Mouse (Mus musculus): ENCODE measurements around the gene Hoxb8. TPM values are rescaled to one million over a fixed set of nuclear protein-coding genes. Genes with fewer than 3 reads are reported as not detected.

Gene Hoxb8
- polyA plus RNA-seq, 1 experiment, result 0.05 TPM

GRCm38 (mm10) chr11:96251480-96252031 is 30.1 kb upstream of the Hoxb8 start:
- Histone ChIP-seq H3ac (ENCODE audit: control insufficient read depth, insufficient read length) (no peak overlapping the region), H3K79me2 (ENCODE audit: control insufficient read depth, insufficient read depth) (no peaks in the 10 kb centered on the region), H3K27me3 (ENCODE audit: control insufficient read depth, insufficient read depth, insufficient read length) (peaks cover 69% of the 10 kb centered on the region), H3K4me3 (no peak overlapping the region), H3K4me2 (ENCODE audit: low read depth) (no peak overlapping the region), H3K36me3 (ENCODE audit: control insufficient read depth, insufficient read depth) (no peaks in the 10 kb centered on the region)
- TF ChIP-seq USF1 (IDR thresholded peaks at IDR 0.05; ENCODE audit: low read depth), result no peak
- TF ChIP-seq E2F4 (IDR thresholded peaks at IDR 0.05; ENCODE audit: insufficient read depth), result no peak
- TF ChIP-seq SRF (IDR thresholded peaks at IDR 0.05; ENCODE audit: control insufficient read depth, insufficient read length, low read depth), result no peak
- TF ChIP-seq MYOD1 (IDR thresholded peaks at IDR 0.05; ENCODE audit: control insufficient read depth in 1 of 3, insufficient read length in 2 of 3, low read depth in 2 of 3), result no peak
- no peak for TF ChIP-seq TCF3 (IDR thresholded peaks at IDR 0.05; ENCODE audit: insufficient read length, low read depth)
- no peak for TF ChIP-seq MAX (IDR thresholded peaks at IDR 0.05; ENCODE audit: low read depth)
- no peak for TF ChIP-seq TCF12 (IDR thresholded peaks at IDR 0.05; ENCODE audit: insufficient read depth, poor library complexity, severe bottlenecking)
- TF ChIP-seq POLR2AphosphoS2 (IDR thresholded peaks at IDR 0.05; ENCODE audit: insufficient read length, low read depth), result no peak
- TF ChIP-seq CEBPB (IDR thresholded peaks at IDR 0.05; ENCODE audit: insufficient read depth, poor library complexity, severe bottlenecking), result no peak

DNA sequence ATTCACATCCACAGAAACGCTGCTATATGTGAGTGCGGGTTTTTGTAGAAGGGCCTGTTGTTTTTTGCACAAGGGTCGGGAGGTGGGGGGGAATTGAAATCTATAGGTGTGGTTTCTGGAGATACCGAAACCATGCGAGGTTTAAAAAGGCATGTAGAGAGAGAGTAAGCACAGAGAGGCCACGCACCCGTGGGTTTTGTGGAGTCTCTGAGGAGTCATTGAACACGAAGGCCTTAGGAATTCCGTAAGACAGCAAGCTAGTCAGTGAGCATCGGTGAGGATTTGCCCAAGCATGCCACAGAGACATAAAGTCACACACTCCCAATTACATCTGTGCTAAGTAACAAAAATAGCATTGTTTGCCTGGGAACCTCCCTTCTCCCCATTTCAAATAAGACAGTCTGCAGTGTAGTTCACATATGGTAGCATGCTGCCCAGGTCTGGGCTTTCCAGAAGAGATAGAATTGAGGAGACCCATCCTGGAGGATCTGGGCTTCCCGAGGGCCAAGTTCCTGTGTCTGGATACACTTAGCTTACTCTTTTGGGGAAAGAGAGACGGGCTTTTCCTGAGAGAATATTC is 29.1 kb upstream of the Hoxb8 start:
- Histone ChIP-seq H3K4me3 (no peak overlapping the region), H3K79me2 (ENCODE audit: control insufficient read depth, insufficient read depth) (no peaks in the 10 kb centered on the region), H3K27me3 (ENCODE audit: control insufficient read depth, insufficient read depth, insufficient read length) (peaks cover 79% of the 10 kb centered on the region), H3K4me2 (ENCODE audit: low read depth) (no peak overlapping the region), H3K36me3 (ENCODE audit: control insufficient read depth, insufficient read depth) (no peaks in the 10 kb centered on the region), H3ac (ENCODE audit: control insufficient read depth, insufficient read length) (no peak overlapping the region)
- no peak for TF ChIP-seq MAX (IDR thresholded peaks at IDR 0.05; ENCODE audit: low read depth)
- no peak for TF ChIP-seq POLR2A (IDR thresholded peaks at IDR 0.05; ENCODE audit: insufficient read length, low read depth)
- TF ChIP-seq REST (IDR thresholded peaks at IDR 0.05; ENCODE audit: insufficient read depth, insufficient read length), result no peak
- TF ChIP-seq MYOG (IDR thresholded peaks at IDR 0.05; ENCODE audit: control insufficient read depth in 1 of 3, insufficient read depth in 1 of 3, insufficient read length in 2 of 3, low read depth in 2 of 3), result no peak
- no peak for TF ChIP-seq POLR2AphosphoS2 (IDR thresholded peaks at IDR 0.05; ENCODE audit: insufficient read length, low read depth)
- TF ChIP-seq SRF (IDR thresholded peaks at IDR 0.05; ENCODE audit: control insufficient read depth, insufficient read length, low read depth), result no peak
- no peak for TF ChIP-seq E2F4 (IDR thresholded peaks at IDR 0.05; ENCODE audit: insufficient read depth)
- TF ChIP-seq MYOD1 (IDR thresholded peaks at IDR 0.05; ENCODE audit: control insufficient read depth in 1 of 3, insufficient read length in 2 of 3, low read depth in 2 of 3), result no peak
- no peak for TF ChIP-seq TCF12 (IDR thresholded peaks at IDR 0.05; ENCODE audit: insufficient read depth, poor library complexity, severe bottlenecking)
- TF ChIP-seq USF1 (IDR thresholded peaks at IDR 0.05; ENCODE audit: low read depth), result no peak
- no peak for TF ChIP-seq TCF3 (IDR thresholded peaks at IDR 0.05; ENCODE audit: insufficient read length, low read depth)
- TF ChIP-seq CEBPB (IDR thresholded peaks at IDR 0.05; ENCODE audit: insufficient read depth, poor library complexity, severe bottlenecking), result no peak

DNA sequence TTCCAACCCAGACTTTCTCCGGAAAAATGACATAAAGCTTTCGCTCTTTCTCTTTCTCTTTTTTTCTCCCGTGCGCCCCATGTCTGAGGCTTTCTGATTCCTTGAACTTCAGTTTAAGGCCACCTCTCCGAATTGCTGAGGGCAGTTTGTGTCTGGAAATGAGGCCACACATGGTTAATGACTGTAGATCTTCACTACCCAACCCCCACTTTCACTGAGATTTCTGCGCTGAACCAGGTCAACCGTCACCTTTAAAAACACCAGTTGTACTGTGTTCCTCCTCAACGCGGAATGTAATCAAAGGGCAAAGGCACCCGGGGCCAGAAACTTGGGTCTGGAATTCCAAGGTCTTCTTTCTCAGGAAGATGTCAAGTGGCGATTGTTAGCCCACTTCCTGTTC is 27.5 kb upstream of the Hoxb8 start:
- peaks cover 79% of the 10 kb centered on the region for H3K27me3 ChIP-seq (ENCODE audit: control insufficient read depth, insufficient read depth, insufficient read length)
- H3K79me2 ChIP-seq (ENCODE audit: control insufficient read depth, insufficient read depth), result no peaks in the 10 kb centered on the region
- no peak overlapping the region for H3K4me3 ChIP-seq
- no peaks in the 10 kb centered on the region for H3K36me3 ChIP-seq (ENCODE audit: control insufficient read depth, insufficient read depth)
- H3ac ChIP-seq (ENCODE audit: control insufficient read depth, insufficient read length), result no peak overlapping the region
- no peak overlapping the region for H3K4me2 ChIP-seq (ENCODE audit: low read depth)
- TF ChIP-seq MYOG (IDR thresholded peaks at IDR 0.05; ENCODE audit: control insufficient read depth in 1 of 3, insufficient read depth in 1 of 3, insufficient read length in 2 of 3, low read depth in 2 of 3) (no peak), E2F4 (IDR thresholded peaks at IDR 0.05; ENCODE audit: insufficient read depth) (no peak), TCF12 (IDR thresholded peaks at IDR 0.05; ENCODE audit: insufficient read depth, poor library complexity, severe bottlenecking) (no peak), USF1 (IDR thresholded peaks at IDR 0.05; ENCODE audit: low read depth) (no peak), POLR2A (IDR thresholded peaks at IDR 0.05; ENCODE audit: insufficient read length, low read depth) (no peak), SRF (IDR thresholded peaks at IDR 0.05; ENCODE audit: control insufficient read depth, insufficient read length, low read depth) (no peak), CEBPB (IDR thresholded peaks at IDR 0.05; ENCODE audit: insufficient read depth, poor library complexity, severe bottlenecking) (no peak)

GRCm38 (mm10) chr11:96255111-96255995 is 26.4 kb upstream of the Hoxb8 start:
- H3K36me3 ChIP-seq (ENCODE audit: control insufficient read depth, insufficient read depth), result no peaks in the 10 kb centered on the region
- no peaks in the 10 kb centered on the region for H3K79me2 ChIP-seq (ENCODE audit: control insufficient read depth, insufficient read depth)
- peaks cover 72% of the 10 kb centered on the region for H3K27me3 ChIP-seq (ENCODE audit: control insufficient read depth, insufficient read depth, insufficient read length)
- no peak overlapping the region for H3ac ChIP-seq (ENCODE audit: control insufficient read depth, insufficient read length)
- H3K4me3 ChIP-seq, result no peak overlapping the region
- no peak overlapping the region for H3K4me2 ChIP-seq (ENCODE audit: low read depth)
- TF ChIP-seq CEBPB (IDR thresholded peaks at IDR 0.05; ENCODE audit: insufficient read depth, poor library complexity, severe bottlenecking) (no peak), POLR2A (IDR thresholded peaks at IDR 0.05; ENCODE audit: insufficient read length, low read depth) (no peak), REST (IDR thresholded peaks at IDR 0.05; ENCODE audit: insufficient read depth, insufficient read length) (no peak), MYOD1 (IDR thresholded peaks at IDR 0.05; ENCODE audit: control insufficient read depth in 1 of 3, insufficient read length in 2 of 3, low read depth in 2 of 3) (no peak), TCF12 (IDR thresholded peaks at IDR 0.05; ENCODE audit: insufficient read depth, poor library complexity, severe bottlenecking) (no peak), E2F4 (IDR thresholded peaks at IDR 0.05; ENCODE audit: insufficient read depth) (no peak), MYOG (IDR thresholded peaks at IDR 0.05; ENCODE audit: control insufficient read depth in 1 of 3, insufficient read depth in 1 of 3, insufficient read length in 2 of 3, low read depth in 2 of 3) (no peak), POLR2AphosphoS2 (IDR thresholded peaks at IDR 0.05; ENCODE audit: insufficient read length, low read depth) (no peak), MAX (IDR thresholded peaks at IDR 0.05; ENCODE audit: low read depth) (no peak), USF1 (IDR thresholded peaks at IDR 0.05; ENCODE audit: low read depth) (no peak), TCF3 (IDR thresholded peaks at IDR 0.05; ENCODE audit: insufficient read length, low read depth) (no peak), SRF (IDR thresholded peaks at IDR 0.05; ENCODE audit: control insufficient read depth, insufficient read length, low read depth) (no peak)
